Mouse (Mus musculus) liver, embryonic 14.5 days (tissue): ENCODE results near the gene Nr4a3. TPM values are rescaled to one million over a fixed set of nuclear protein-coding genes. Genes with fewer than 3 reads are reported as not detected.

ENCODE experiments used
- ATAC-seq: fragments of 200-750 bp; cut with Nextera tagmentation; 2 replicates; pipeline ENCODE4 v1.8.0; 2017; ENCODE audit warnings: moderate number of reproducible peaks, mild to moderate bottlenecking, moderate library complexity; ENCODE audit not compliant: insufficient read depth
- DNase-seq, 3 experiments: peaks; one replicate each; pipeline ENCODE4 v3.0.0-alpha.2; 2012 to 2013; ENCODE audit warnings: low read depth in 3 of 3, low spot score in 3 of 3
- H3K27ac ChIP-seq: fragments of 300-500 bp; sonication (generic); 2 replicates; pipeline ENCODE4 v1.5.1; 2014; ENCODE audit warnings: moderate library complexity, mild to moderate bottlenecking, control low read depth, inconsistent platforms
- H3K27me3 ChIP-seq: fragments of 300-500 bp; sonication (generic); 2 replicates; pipeline ENCODE4 v1.6.1; 2014; ENCODE audit warnings: mild to moderate bottlenecking, low read length, moderate library complexity; ENCODE audit not compliant: control insufficient read depth, insufficient read depth
- H3K36me3 ChIP-seq: fragments of 300-500 bp; sonication (generic); replicated peaks from 2 replicates; pipeline ENCODE4 v1.6.1; 2014; ENCODE audit warnings: low read depth; ENCODE audit not compliant: control insufficient read depth, insufficient read depth
- H3K4me1 ChIP-seq, 2 experiments: fragments of 200-500 bp in 1 of 2; fragments of 300-500 bp in 1 of 2; sonication (generic) in 1 of 2; replicated peaks; 2 replicates each; pipeline ENCODE4 v1.6.1; 2012 to 2014; ENCODE audit warnings: antibody characterized with exemption in 1 of 2, inconsistent platforms in 1 of 2, low read length in 1 of 2; ENCODE audit not compliant: control insufficient read depth in 2 of 2, insufficient read depth in 2 of 2
- H3K4me2 ChIP-seq: fragments of 300-500 bp; sonication (generic); 2 replicates; pipeline ENCODE4 v1.6.1; 2014; ENCODE audit warnings: low read depth, mild to moderate bottlenecking, control low read depth, moderate library complexity
- H3K4me3 ChIP-seq, 2 experiments: fragments of 200-500 bp in 1 of 2; fragments of 300-500 bp in 1 of 2; sonication (generic) in 1 of 2; 2 replicates each; pipeline ENCODE4 v1.5.1; 2012 to 2014; ENCODE audit warnings: low read depth in 2 of 2, low read length in 2 of 2, mild to moderate bottlenecking in 2 of 2, control low read depth in 1 of 2, inconsistent platforms in 1 of 2, moderate library complexity in 1 of 2; ENCODE audit not compliant: insufficient read depth in 1 of 2
- H3K9ac ChIP-seq: fragments of 300-500 bp; sonication (generic); replicated peaks from 2 replicates; pipeline ENCODE4 v1.6.1; 2014; ENCODE audit warnings: mild to moderate bottlenecking, control low read depth, moderate library complexity
- H3K9me3 ChIP-seq: fragments of 300-500 bp; sonication (generic); 2 replicates; pipeline ENCODE4 v1.6.1; 2016; ENCODE audit warnings: low read length, mixed read lengths; ENCODE audit not compliant: control insufficient read depth
- CTCF ChIP-seq: IDR thresholded peaks from 2 replicates; pipeline ENCODE4 v1.5.1; 2016; ENCODE audit warnings: antibody characterized with exemption, low read depth, control low read depth
- EP300 ChIP-seq: IDR thresholded peaks from 2 replicates; pipeline ENCODE4 v1.6.1; 2016; ENCODE audit warnings: antibody characterized with exemption, low read depth
- WGBS: fragments of 180-500 bp; shearing (Covaris S2); extraction: QIAGEN DNeasy Blood & Tissue Kit; methylation state at CpG from one replicate; pipeline ENCODE4 v1.1.7; 2014; ENCODE audit not compliant: insufficient replicate concordance; 5-methylcytosine and 5-hydroxymethylcytosine counted together
- polyA plus RNA-seq, 2 experiments: library from polyadenylated mRNA; depleted of rRNA in 1 of 2; stranded (reverse) in 1 of 2; unstranded in 1 of 2; fragments of >200 nt; fragmentation: Nextera tagmentation in 1 of 2; extraction: Ambion mirVana in 1 of 2; gene quantifications; 2 replicates each; pipeline versions ENCODE4 v1.2.1 to v1.2.3; 2012 to 2014

Gene Nr4a3
- polyA plus RNA-seq, 2 experiments = 0.01 TPM; not detected in 1

- Histone ChIP-seq H3K4me1 (no peaks in the 10 kb centered on the region), H3K36me3 (no peaks in the 10 kb centered on the region), H3K9me3 (no peaks in the 10 kb centered on the region), H3K4me2 (no peak overlapping the region), H3K27me3 (no peaks in the 10 kb centered on the region; the same call in 1 of the 2 replicates), H3K4me3 (no peak overlapping the region), H3K27ac (no peak overlapping the region), H3K9ac (no peak overlapping the region)
- TF ChIP-seq EP300 = no peak
- peak; percentile 71 for TF ChIP-seq CTCF
- DNase-seq (peak in 2 of 3 experiments; percentile 14 to 15), ATAC-seq (no peak)
- WGBS = 27% methylated on average over 4 of the region's 4 CpGs
These were observed 71.2 kb downstream of the Nr4a3 start for GRCm38 (mm10) chr4:48116191-48116590.

- peaks cover 9 to 12% of the 10 kb centered on the region in 2 experiments for H3K4me1 ChIP-seq
- H3K27ac ChIP-seq = no peak overlapping the region
- no peaks in the 10 kb centered on the region for H3K9me3 ChIP-seq
- no peaks in the 10 kb centered on the region for H3K36me3 ChIP-seq
- H3K4me3 ChIP-seq = peak overlapping the region; percentile 66 to 93
- H3K4me2 ChIP-seq = peak overlapping the region; percentile 74
- peak; percentile 88 for ATAC-seq
- peak overlapping the region; percentile 95; the same call in 1 of the 2 replicates for H3K9ac ChIP-seq
- TF ChIP-seq CTCF = no peak
- no peak for TF ChIP-seq EP300
- peak in 2 of 3 experiments; percentile 56 to 62 for DNase-seq
- no peaks in the 10 kb centered on the region for H3K27me3 ChIP-seq
- under 1% methylated on average over 9 of the region's 9 CpGs for WGBS
These were observed 79.4 kb downstream of the Nr4a3 start for GRCm38 (mm10) chr4:48124416-48124772.

- H3K27ac ChIP-seq = peak within 1 kb of the TSS; percentile 57
- TF ChIP-seq CTCF (no peak), EP300 (no peak)
- no peaks in the 10 kb centered on the region for H3K36me3 ChIP-seq
- H3K9me3 ChIP-seq = no peaks in the 10 kb centered on the region
- peak; percentile 76 to 82 (median 76) for DNase-seq
- peaks cover 9 to 12% of the 10 kb centered on the region in 2 experiments for H3K4me1 ChIP-seq
- H3K27me3 ChIP-seq = no peaks in the 10 kb centered on the region
- H3K4me2 ChIP-seq = peak within 1 kb of the TSS; percentile 74
- H3K9ac ChIP-seq = peak within 1 kb of the TSS; percentile 95
- peak; percentile 100 for ATAC-seq
- under 1% methylated on average over 58 of the region's 58 CpGs for WGBS
- H3K4me3 ChIP-seq = peak within 1 kb of the TSS; percentile 79 to 93
These were observed 80.0 kb downstream of the Nr4a3 start, which contains the start of gene Stx17 for GRCm38 (mm10) chr4:48124773-48125469. Gene Stx17 (plus strand): TSS chr4:48124915.

GRCm38 (mm10) chr4:48130314-48130713 lies 85.4 kb downstream of the Nr4a3 start:
- no peak for DNase-seq
- Histone ChIP-seq H3K36me3 (peaks cover 7% of the 10 kb centered on the region), H3K9ac (no peak overlapping the region), H3K9me3 (no peaks in the 10 kb centered on the region), H3K4me2 (no peak overlapping the region), H3K4me1 (peaks cover 6 to 8% of the 10 kb centered on the region in 2 experiments), H3K27me3 (no peaks in the 10 kb centered on the region), H3K27ac (no peak overlapping the region), H3K4me3 (no peak overlapping the region)
- no peak for ATAC-seq
- TF ChIP-seq CTCF (no peak), EP300 (no peak)
- 66% methylated on average over 6 of the region's 6 CpGs for WGBS

- no peaks in the 10 kb centered on the region for H3K27me3 ChIP-seq
- WGBS = 81% methylated on average over 9 of the region's 9 CpGs
- H3K9me3 ChIP-seq = no peaks in the 10 kb centered on the region
- no peak for DNase-seq
- H3K4me1 ChIP-seq = no peaks in the 10 kb centered on the region
- H3K4me3 ChIP-seq = no peak overlapping the region
- no peak overlapping the region for H3K9ac ChIP-seq
- H3K36me3 ChIP-seq = peaks cover 7% of the 10 kb centered on the region
- no peak for ATAC-seq
- no peak overlapping the region for H3K27ac ChIP-seq
- no peak overlapping the region for H3K4me2 ChIP-seq
- TF ChIP-seq CTCF (no peak), EP300 (no peak)
These were observed 86.7 kb downstream of the Nr4a3 start for GRCm38 (mm10) chr4:48131606-48132005.
